Mouse (Mus musculus) cerebellum, adult 11-12 months (tissue): ENCODE measurements around the gene Tas2r135.

Experiments used
- DNase-seq: peaks from one replicate; pipeline ENCODE4 v3.0.0; 2022

Tas2r135 gene

GRCm38 (mm10) chr6:42435490-42435889 is 30.3 kb downstream of the Tas2r135 start:
- no peak for DNase-seq

GRCm38 (mm10) chr6:42441395-42441794 is 36.2 kb downstream of the Tas2r135 start:
- DNase-seq: no peak

- DNase-seq: no peak
Observed at GRCm38 (mm10) chr6:42444491-42444890, 39.3 kb downstream of the Tas2r135 start.

- DNase-seq: no peak
Observed at GRCm38 (mm10) chr6:42447381-42447780, 42.1 kb downstream of the Tas2r135 start.
